Mouse (Mus musculus) megakaryocyte, embryonic 14.5 days (primary cell): ENCODE results near the gene Rasl2-9.

Source experiments
- FLI1 ChIP-seq: IDR thresholded peaks from 2 replicates; pipeline ENCODE4 v1.6.1; 2012; ENCODE audit warnings: low read length, inconsistent platforms, mixed read lengths
- GATA1 ChIP-seq: IDR thresholded peaks from 3 replicates; pipeline ENCODE4 v1.6.1; 2012; ENCODE audit warnings: mixed read lengths, low read length, inconsistent platforms, borderline replicate concordance

GRCm38 (mm10) chr7:5098769-5099168, 27.0 kb downstream of the Rasl2-9 start:
- no peak for TF ChIP-seq GATA1
- no peak for TF ChIP-seq FLI1
